Mouse (Mus musculus) adipocyte (in vitro differentiated cells): ENCODE data around the gene Tpgs1.
A peak's percentile ranks its signal among the peaks of the same experiment; 100 is the strongest.
"Not testable (repeated sequence)": the region's sequence is repeated elsewhere in the genome, so short reads cannot be mapped to it uniquely, and the experiment has no call there.

Source experiments
- DNase-seq: peaks from one replicate; pipeline ENCODE4 v3.0.0-alpha.2; 2016; ENCODE audit warnings: low spot score

Tpgs1 gene

DNA sequence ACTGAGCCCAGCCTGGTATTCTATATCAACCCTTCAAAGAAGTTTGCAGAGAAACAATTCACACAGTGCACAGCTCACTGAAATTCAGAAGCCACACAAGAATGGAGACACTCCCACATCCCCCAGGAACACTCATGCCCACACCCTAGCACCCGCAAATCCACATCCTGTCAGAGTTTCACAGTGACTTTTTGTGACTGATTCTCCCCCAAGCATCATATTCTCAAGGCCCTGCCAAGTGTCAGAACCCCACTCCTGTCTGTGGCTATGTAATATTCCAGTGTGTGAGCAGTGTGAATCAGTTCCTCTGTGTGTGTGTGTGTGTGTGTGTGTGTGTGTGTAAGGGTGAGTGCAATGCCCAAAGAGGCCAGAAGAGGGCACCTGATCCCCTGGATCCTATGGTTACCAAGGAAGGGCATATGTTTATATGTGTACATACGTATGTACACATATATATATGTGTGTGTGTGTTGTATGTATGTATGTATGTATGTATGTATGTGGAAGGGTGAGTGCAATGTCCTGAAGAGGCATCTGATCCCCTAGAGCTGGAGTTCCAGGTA, 22.9 kb downstream of the Tpgs1 start:
- no peak for DNase-seq

DNA sequence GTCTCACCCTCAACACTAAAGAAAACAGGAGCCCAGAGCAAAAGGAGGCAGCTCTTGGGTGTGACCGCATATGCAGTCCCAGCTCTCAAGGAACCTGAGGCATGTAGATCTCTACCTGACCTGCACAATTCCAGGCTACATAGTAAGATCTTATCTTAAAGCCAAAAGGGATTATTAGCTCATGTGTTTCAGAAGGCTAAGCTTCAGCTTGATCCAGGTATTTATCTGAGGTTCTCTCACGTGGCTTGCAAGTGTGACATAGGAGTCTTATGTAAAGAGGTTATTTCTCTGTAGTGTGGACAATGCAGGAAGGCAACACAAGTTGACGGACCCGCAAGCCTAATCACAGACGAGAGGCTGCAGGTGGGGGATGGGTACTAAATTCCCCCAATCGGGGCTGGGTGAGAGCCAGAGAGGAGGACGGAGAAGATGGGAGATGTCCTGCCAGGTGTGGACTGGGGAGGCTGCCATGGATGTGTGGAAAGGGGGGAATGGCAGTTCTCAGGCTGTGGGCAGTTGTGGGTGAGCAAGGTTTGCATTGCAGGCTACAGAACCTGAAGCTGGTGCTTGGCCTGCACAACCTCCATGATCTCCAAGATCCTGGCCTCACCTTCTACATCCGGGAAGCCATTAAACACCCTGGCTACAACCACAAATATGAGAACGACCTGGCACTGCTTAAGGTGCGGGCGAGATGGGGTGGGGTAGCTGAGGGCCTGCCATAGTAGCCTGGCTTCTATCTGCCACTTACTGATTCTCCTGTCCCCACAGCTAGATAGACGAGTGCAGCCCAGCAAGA, 24.6 kb downstream of the Tpgs1 start:
- no peak for DNase-seq

DNA sequence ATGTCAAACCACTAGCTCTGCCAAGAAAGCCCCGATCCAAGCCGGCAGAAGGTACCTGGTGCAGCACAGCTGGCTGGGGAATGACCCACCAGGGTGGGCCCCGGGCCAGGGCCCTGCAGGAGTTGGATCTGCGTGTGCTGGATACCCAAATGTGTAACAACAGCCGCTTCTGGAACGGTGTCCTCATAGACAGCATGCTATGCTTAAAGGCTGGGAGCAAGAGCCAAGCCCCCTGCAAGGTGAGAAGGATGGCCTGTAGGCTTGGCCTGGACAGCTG, 25.1 kb downstream of the Tpgs1 start:
- DNase-seq, result no peak

DNA sequence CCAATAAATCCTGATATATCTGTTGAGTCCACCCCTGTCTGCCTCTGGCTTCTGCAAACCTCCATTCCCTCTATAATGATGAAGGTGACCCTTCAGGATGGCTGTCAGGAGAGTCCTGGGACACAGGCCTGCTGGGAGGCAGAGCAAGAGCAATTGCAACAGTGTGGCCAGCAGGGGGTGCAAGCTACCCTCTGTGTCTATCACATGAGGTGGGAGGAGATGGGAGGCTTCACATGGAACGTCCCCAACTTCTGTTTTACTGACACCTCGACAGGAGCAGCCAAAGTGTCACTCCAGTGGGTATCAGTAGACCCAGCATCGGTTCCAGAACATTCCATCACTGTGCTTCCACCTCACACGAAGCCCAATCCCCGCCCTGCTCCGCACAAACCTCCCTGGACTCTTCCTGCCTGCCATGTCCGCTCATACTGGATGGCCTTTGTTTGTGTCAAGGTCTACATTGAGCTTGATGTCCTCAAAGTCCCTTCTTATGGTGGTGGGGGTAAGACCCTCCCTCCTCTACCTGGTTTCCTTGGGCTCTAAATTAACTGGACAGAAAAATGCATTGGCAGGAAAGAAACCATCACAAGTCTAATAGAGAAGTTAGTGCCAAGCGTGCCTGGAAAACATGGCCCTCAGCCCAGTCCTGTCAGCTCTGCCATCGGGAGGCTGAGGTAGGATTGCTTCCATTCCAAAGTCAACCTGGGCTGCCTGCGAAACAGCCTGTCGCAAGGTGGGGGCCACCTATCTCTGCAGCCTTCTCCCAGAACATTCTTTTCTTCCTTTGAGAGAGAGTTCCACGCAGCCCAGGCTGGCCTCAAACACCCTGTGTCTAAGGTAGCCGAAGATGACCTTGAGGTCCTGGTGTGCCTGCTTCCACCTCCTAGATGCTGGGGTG, 26.3 kb downstream of the Tpgs1 start:
- DNase-seq, result peak; percentile 69

DNA sequence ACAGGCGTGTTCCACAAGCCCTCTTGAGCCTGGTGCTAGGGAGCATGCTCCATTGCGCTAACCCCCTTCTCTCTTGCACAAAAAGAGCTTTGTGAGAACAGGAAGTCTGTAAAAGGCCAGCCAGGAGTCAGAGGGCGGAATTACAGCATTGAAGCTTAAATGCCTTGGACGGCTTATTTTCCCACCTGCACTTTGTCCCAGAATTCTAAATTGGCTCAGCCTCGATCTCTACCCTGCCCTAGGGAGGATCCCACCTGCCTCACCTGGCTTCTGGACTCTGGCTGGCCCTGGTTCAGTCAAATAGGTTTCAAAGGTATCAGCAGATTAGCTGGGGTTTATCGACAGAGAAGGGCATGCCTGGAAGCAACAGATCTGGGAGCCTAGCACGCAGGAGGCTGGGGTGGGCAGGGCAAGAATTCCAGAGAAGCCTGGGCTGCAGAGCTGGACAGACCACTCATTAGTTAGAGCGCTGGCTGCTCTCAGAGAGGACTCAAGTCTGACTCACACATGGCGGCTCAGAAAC, 27.0 kb downstream of the Tpgs1 start:
- DNase-seq, result peak; percentile 46

DNA sequence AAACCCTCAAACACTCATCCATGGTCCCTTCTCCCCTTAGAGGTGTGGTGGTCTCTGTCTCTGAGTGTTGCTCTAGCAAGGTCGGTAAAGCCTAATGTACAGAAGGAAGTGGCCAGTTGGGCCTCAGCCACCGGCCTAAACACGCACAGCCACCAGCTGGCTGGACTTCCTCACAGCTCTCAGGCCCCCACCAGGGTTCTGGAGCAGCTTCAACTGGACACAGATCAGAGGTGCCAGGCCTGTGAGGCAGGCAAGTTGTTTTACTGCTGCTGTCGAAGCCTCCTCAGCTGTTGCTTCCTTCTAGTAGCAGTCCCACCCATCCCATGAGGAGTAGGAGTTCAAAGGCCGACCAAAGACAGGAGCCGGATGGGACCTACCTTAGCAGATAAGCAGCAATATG, 28.7 kb downstream of the Tpgs1 start:
- DNase-seq, result no peak

DNA sequence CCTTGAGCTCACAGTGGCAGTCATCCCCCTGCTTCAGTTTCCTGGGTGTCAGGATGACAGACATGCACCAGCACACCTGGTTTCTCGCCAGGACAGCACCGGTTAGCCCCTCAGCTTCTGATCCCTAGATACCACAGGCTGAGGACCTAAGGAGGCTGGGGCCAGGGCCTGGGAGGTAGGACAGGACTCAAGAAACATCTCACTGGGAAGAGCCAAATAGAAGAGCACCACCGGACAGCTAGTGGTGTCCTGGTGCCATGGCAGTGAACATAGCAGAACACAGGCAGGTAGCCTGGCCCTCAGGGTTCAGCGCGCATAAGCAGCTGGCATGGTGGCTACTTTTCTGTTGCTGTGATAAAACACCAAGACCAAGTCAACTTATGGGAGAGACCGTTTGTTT, 29.3 kb downstream of the Tpgs1 start:
- DNase-seq, result no peak

DNA sequence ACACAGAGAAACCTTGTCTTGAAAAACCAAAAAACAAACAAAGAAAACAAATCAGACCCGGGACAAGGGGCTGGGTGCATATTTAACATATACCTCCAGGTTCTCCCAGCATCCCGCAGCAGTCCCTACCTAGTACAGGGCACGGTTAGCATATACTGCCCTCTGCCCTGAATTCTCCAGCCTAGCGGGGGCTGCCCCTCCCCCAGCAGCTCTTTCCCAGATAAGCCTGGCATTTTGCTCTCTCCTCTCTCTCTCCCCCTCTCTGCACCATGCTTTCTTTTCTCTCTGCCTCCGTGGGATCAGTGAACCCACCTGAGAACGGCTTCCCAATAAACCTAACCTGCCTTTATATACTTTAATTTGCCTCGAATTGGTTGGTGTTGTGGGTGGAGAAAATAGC, 31.5 kb downstream of the Tpgs1 start:
- DNase-seq, result no peak

DNA sequence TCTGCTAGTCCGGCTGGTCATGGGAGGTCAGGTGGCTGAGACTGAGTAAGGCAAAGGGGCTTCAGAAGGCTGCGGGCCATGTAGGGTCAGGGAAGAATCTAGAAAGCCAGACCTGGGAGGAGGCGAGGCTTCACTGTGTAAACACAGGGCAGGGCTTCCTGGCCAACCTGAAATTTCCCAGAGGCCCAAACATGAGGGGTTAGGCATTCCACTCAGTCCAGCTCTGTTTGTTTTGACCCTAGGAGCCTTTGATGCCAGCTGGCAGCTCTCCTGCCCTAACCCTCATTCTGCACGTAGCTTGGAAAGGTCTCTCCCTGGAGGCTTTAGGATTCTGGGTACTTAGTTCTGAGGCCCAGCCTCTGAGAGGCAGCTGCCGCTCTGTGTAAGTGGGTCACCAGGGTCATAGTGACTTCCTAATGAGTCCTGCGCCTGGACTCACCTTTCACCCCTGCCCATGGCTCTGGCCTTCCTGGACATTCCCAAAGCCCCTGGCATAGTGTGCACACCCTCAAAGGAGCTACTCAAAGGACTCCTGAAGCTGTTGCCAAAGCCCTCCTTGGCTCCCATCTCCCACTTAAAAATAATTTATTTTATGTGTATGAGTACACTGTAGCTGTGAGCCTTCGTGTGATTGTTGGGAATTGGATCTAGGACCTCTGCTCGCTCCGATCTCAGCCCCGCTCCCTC, 32.4 kb downstream of the Tpgs1 start:
- DNase-seq, result peak; percentile 50

DNA sequence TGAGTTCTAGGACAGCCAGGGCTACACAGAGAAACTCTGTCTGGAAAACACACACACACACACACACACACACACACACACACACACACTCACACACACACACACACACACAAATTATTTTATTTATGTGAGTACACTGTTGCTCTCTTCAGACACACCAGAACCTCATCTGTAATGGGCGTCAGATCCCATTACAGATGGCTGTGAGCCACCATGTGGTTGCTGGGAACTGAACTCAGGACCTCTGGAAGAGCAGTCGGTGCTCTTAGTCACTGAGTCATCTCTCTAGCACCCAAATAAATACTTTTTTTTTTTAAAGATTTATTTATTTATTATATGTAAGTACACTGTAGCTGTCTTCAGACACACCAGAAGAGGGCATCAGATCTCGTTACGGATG, 33.8 kb downstream of the Tpgs1 start:
- DNase-seq, result not testable (repeated sequence)

DNA sequence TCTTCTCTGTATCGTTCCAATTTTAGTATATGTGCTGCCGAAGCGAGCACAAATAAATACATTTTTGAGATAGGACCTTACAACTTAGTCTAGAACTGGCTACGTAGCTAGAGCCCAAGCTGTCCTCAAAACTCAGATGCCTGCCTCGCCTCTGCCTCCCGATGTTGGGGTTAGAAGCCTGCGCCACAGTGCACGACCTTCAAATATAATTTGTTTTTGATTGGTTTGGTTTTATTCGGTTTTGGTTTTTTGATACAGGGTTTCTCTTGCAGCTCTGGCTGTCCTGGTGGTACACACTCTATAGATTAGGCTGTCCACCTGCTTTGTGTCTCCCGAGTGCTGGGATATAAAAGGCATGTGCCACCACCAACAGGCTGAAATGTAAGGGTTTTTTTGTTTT, 34.4 kb downstream of the Tpgs1 start:
- no peak for DNase-seq

DNA sequence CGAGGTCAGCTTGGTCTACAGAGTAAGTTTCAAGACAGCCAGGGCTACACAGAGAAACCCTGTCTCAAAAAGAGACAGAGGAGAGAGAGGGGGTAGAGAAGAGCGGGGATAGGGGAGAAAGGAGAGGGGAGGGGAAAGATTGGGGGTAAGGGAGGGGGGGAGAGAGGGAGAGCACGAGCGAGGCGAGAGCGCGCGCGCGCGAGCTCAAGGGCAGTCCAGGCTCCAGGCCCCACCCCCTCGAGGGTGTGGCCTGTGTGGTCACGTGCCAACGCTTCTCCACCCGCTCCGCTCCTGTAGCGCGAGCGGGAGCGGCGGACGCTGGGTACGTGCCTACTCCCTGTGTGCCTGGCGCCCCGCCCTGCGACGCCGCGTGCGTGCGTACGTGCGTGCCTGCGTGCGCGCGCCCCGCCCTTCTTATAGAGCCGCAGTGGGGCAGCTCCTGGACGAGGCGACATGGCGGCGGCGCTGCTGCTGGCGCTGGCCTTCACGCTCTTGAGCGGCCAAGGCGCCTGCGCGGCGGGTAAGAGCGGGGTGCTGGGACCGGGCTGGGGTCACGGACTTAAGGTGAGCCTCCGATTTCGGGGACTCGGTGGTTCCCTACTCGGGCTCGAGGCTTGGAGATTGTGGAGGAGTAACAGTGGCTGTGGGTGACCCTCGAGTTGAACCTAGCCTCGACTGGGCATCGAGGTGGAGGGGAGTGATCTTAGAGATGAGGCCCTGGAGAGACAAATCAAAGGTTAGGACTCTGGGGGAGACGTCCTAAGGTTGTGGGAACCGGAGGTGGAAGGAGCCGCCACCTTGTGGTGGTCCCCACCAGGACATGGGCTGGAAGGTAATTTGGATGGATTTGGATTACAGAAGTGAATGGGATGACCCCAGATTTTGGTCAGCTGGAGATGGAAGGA, 35.1 kb downstream of the Tpgs1 start, which contains the start of gene Bsg:
Gene Bsg (plus strand): TSS at position 427 of the 905 bp plus-strand sequence.
- DNase-seq, result peak; percentile 97

DNA sequence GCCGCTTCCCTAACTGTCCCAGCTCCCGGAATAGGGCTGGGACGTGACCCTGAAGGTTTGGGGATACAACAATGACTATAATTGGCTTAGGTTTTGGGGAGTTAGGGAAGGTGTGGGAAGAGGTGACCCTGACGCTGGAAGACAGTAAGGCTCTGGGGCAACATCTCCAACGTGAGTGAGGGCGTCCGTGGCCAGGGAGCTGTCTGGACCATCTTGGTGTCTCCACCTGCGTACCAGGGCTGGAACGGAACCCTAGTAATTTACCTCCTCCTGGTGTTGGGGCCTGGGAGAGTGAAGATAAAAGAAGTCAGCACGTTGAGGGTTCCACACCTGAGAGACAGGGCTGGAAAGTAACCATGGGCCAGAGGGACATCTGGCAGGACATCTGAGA, 35.8 kb downstream of the Tpgs1 start:
- no peak for DNase-seq

DNA sequence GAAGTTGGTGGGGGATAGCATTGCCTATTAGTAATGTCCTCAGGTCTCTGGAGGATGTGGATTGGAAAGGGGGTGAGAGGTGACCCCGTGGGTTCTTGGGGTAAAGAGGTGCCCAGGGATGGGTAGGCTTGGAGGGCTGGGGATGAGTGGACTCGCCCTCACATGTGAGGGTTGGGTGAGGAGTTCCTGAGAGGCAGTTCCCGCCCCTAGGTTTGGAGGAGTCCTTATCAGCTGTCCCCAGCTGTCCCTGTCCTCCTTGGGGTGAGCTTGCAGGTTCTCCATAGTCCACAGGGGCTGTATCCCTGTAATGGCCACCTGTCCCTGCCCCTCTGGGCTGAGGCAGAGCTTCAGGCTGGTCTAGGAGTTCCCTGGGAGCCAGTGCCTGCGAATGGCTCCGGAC, 36.8 kb downstream of the Tpgs1 start:
- no peak for DNase-seq

DNA sequence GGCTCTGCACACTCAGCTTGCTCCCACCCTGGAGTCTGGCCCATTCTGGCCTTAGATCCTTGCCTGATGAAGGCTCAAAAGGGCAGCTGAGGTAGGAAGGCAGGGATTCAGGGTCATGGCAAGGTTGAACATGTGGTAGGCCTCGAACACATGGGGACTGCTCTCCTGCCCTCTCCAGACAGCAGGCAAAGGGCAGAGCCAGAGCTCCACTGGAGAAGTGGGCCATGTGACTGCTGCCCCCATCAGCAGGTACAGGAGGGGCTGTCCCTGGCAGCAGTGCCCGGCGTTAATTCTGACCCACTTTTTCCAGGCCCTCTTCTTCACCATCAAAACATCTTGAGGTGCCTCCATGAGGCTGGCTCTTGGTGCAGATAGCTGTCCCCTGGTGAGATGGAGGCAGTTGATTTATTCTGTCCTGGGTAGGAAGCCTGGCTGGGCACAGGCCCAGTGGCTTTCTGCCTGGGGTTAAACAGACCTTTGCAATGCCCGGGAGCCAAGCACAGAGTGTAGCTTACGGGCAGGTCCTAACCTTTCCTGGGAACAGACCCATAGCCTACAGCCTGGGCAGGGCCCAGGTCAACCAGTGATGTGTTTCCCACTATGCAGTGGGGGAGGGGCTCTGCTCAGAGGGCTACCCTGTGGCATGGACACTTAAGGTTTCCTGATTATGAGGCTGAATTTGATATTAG, 37.4 kb downstream of the Tpgs1 start:
- DNase-seq, result peak; percentile 64

DNA sequence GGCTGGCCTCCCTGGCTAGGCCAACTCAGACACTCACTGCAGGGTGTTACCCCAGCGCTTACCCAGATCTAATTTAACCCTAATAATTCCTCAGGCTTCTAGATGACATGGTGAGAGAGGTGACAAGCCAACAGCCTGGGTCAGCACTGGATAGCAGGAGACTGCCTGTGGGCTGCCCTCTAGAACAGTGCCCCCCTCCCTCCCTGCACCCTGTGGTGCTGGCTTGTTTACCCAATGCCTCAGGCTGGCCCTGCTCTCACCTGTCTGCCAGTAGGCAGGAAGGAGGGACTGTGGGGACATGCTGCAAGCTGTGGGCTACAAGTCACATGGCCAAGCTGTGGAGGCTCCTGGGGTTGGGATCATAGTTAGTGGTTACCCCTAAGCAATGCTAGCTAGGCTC, 38.0 kb downstream of the Tpgs1 start:
- no peak for DNase-seq

DNA sequence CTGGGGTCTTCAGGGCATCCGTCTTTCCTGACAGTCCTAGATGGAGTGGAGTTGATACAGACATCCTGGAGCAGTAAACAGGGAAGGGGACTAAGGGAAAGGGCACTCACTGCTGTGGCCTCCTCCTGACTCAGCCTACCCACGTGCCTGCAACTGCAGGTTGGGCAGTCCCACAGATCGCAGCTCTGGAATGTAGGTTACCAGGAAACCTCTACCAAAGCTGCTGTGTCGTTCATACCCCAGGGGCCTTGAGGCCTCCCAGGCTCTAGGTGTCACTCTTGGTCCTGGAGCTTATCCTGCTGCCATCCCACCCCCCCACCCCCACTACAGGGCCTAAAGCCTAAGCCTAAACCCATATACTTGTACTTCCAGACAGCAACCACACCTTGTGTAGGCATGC, 38.6 kb downstream of the Tpgs1 start:
- no peak for DNase-seq

DNA sequence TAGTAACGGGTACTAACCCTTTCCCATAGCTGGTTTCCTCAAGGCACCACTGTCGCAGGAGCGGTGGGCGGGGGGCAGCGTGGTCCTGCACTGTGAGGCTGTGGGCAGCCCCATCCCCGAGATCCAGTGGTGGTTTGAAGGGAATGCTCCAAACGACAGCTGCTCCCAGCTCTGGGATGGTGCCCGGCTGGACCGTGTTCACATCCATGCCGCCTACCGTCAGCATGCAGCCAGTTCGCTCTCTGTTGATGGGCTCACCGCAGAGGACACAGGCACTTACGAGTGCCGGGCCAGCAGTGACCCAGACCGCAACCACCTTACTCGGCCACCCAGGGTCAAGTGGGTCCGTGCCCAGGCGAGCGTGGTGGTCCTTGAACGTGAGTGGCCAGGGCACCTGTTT, 39.5 kb downstream of the Tpgs1 start:
- no peak for DNase-seq

DNA sequence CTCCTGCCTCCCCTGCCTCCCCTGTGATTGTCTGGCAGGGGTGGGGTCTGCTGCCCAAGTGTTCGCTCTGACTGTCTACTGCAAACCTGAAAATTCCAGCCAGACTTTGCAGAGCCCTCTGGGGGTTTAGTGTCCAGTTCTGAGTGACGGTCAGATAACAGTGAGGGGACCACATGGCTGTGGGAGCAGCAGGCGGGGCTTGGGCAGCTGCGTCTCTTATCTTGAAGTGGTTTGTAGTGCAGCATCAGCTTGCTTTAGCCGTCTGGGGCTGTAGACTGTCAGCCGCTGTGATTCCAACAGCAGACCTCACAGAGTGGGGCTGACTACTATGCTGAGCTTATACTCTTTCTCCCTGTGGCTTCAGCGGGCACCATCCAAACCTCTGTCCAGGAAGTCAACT, 40.1 kb downstream of the Tpgs1 start:
- no peak for DNase-seq

DNA sequence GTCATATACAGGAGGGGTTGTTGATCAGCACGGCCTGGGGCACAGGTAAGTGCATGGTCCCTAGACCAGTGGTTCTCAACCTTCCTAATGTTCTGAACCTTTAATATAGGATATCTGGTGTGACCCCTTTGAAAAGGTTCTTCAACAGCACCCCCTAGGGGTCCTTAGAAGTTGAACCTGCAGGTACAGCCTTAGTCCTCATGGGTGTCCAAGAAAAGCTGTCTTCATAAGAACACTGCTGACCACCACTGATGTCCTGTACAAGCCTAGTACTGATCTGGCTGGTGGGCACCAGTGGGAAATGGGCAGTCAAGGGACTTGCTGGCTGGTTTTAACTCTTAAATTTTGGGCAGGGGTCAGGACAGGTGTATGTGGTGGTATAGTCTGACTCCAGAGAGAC, 42.9 kb downstream of the Tpgs1 start:
- no peak for DNase-seq
